Mouse (Mus musculus) colon, adult 2 months (tissue): Measurements from ENCODE around the gene Cngb1. TPM values are rescaled to one million over a fixed set of nuclear protein-coding genes. Genes with fewer than 3 reads are reported as not detected.

Experiments
- polyA plus RNA-seq: library from polyadenylated mRNA; depleted of rRNA; stranded (reverse); fragments of >200 nt; gene quantifications from 2 replicates; pipeline ENCODE4 v1.2.3, GENCODE M21; 2012; rRNA removed

Cngb1 gene
- 0.22 and 0.38 TPM in 2 replicates for polyA plus RNA-seq

GRCm38 (mm10) chr8:95306431-95306830 lies at the start of gene Cngb1:
Cngb1 (minus strand) TSS chr8:95306585.

GRCm38 (mm10) chr8:95352151-95352870 lies 45.9 kb upstream of the Cngb1 start, which contains the start of gene Mmp15:
Mmp15 (plus strand) TSS chr8:95352268.

GRCm38 (mm10) chr8:95331720-95332436 lies 25.5 kb upstream of the Cngb1 start, which contains the start of the genes Zfp319 and Usb1:
Zfp319 (minus strand) TSS chr8:95331950.
Usb1 (plus strand) TSS chr8:95332284.

GRCm38 (mm10) chr8:95310342-95310970 lies 4.1 kb upstream of the Cngb1 start, which contains the start of gene Tepp:
Tepp (plus strand) TSS chr8:95310566.

GRCm38 (mm10) chr8:95202649-95203275 lies 103.6 kb downstream of the Cngb1 start, which contains the start of gene Kifc3:
Kifc3 (minus strand) TSS chr8:95202812.

Other genes starting within 250 kb of the Cngb1 start
- gene Katnb1, start 225.4 kb downstream of the Cngb1 start, polyA plus RNA-seq, result 19.9 and 23.1 TPM in 2 replicates
- gene Kifc3, start 103.8 kb downstream of the Cngb1 start, polyA plus RNA-seq, result 46.0 and 55.8 TPM in 2 replicates
- gene Tepp, start 4.0 kb upstream of the Cngb1 start, polyA plus RNA-seq, result 0.56 TPM in 1 of 2 replicates, not detected in the other
- 11.6 and 11.7 TPM in 2 replicates for gene Zfp319, start 25.4 kb upstream of the Cngb1 start, polyA plus RNA-seq
- gene Usb1, start 25.7 kb upstream of the Cngb1 start, polyA plus RNA-seq, result 25.7 and 38.3 TPM in 2 replicates
- gene Mmp15, start 45.7 kb upstream of the Cngb1 start, polyA plus RNA-seq, result 103 and 104 TPM in 2 replicates
- 39.2 and 55.8 TPM in 2 replicates for gene Cfap20, start 128.3 kb upstream of the Cngb1 start, polyA plus RNA-seq
- gene Csnk2a2, start 183.5 kb upstream of the Cngb1 start, polyA plus RNA-seq, result 9.8 and 10.3 TPM in 2 replicates
- not detected in 2 replicates for gene Ccdc113, start 227.5 kb upstream of the Cngb1 start, polyA plus RNA-seq